Mouse (Mus musculus) lung, postnatal 36 days (tissue): ENCODE measurements around the gene Vkorc1.
"Not testable (repeated sequence)": the region's sequence is repeated elsewhere in the genome, so short reads cannot be mapped to it uniquely, and the experiment has no call there.

Source experiments
- DNase-seq: peaks from one replicate; pipeline ENCODE4 v3.0.0; 2022; ENCODE audit warnings: mixed read lengths

The Vkorc1 gene

GRCm38 (mm10) chr7:127895442-127895841, at the start of gene Vkorc1, which contains the start of gene Gm21974:
Vkorc1 (minus strand) TSS chr7:127895617.
Gm21974 (minus strand) TSS chr7:127895454.
- DNase-seq: peak; percentile 99

- DNase-seq: no peak
Measured at GRCm38 (mm10) chr7:127944614-127945013, 49.2 kb upstream of the Vkorc1 start.

- not testable (repeated sequence) for DNase-seq
Measured at GRCm38 (mm10) chr7:127942097-127942496, 46.7 kb upstream of the Vkorc1 start.

GRCm38 (mm10) chr7:127936216-127936884, 40.9 kb upstream of the Vkorc1 start:
- DNase-seq: no peak

- no peak for DNase-seq
Measured at GRCm38 (mm10) chr7:127935748-127936159, 40.3 kb upstream of the Vkorc1 start.

- DNase-seq: peak; percentile 97
Measured at GRCm38 (mm10) chr7:127935028-127935722, 39.8 kb upstream of the Vkorc1 start.

- DNase-seq: no peak
Measured at GRCm38 (mm10) chr7:127934075-127934474, 38.7 kb upstream of the Vkorc1 start.

- DNase-seq: peak; percentile 84
Measured at GRCm38 (mm10) chr7:127932273-127933031, 37.0 kb upstream of the Vkorc1 start.

- peak; percentile 84 for DNase-seq
Measured at GRCm38 (mm10) chr7:127931351-127932135, 36.1 kb upstream of the Vkorc1 start.

- DNase-seq: no peak
Measured at GRCm38 (mm10) chr7:127930636-127931035, 35.2 kb upstream of the Vkorc1 start.

- DNase-seq: peak; percentile 93
Measured at GRCm38 (mm10) chr7:127929923-127930322, 34.5 kb upstream of the Vkorc1 start, which contains the start of gene Prss8. Prss8 (minus strand) TSS chr7:127930104.

- peak; percentile 51 for DNase-seq
Measured at GRCm38 (mm10) chr7:127928596-127928995, 33.2 kb upstream of the Vkorc1 start.

- no peak for DNase-seq
Measured at GRCm38 (mm10) chr7:127927726-127928125, 32.3 kb upstream of the Vkorc1 start.

GRCm38 (mm10) chr7:127926846-127927245, 31.4 kb upstream of the Vkorc1 start:
- no peak for DNase-seq

GRCm38 (mm10) chr7:127926066-127926465, 30.6 kb upstream of the Vkorc1 start:
- DNase-seq: no peak

- DNase-seq: peak; percentile 87
Measured at GRCm38 (mm10) chr7:127925252-127925651, 29.8 kb upstream of the Vkorc1 start.

- no peak for DNase-seq
Measured at GRCm38 (mm10) chr7:127923714-127924113, 28.3 kb upstream of the Vkorc1 start.

- DNase-seq: peak; percentile 39
Measured at GRCm38 (mm10) chr7:127922451-127923275, 27.2 kb upstream of the Vkorc1 start.

GRCm38 (mm10) chr7:127921516-127921915, 26.1 kb upstream of the Vkorc1 start:
- peak; percentile 76 for DNase-seq

GRCm38 (mm10) chr7:127919290-127919689, 23.9 kb upstream of the Vkorc1 start:
- peak; percentile 55 for DNase-seq

- DNase-seq: peak; percentile 86
Measured at GRCm38 (mm10) chr7:127918203-127918602, 22.8 kb upstream of the Vkorc1 start.

GRCm38 (mm10) chr7:127915293-127915692, 19.9 kb upstream of the Vkorc1 start:
- no peak for DNase-seq
